Mouse (Mus musculus) small intestine, adult 2 months (tissue): ENCODE results near the gene Hoxb2. TPM values are rescaled to one million over a fixed set of nuclear protein-coding genes. Genes with fewer than 3 reads are reported as not detected.

Experiments used
- H3K27ac ChIP-seq: fragments of 200-500 bp; 2 replicates; pipeline ENCODE4 v1.5.1; 2012; ENCODE audit warnings: low read depth, low read length, control low read depth, inconsistent platforms; ENCODE audit not compliant: insufficient read depth
- H3K27me3 ChIP-seq: fragments of 200-500 bp; 2 replicates; pipeline ENCODE4 v1.6.1; 2012; ENCODE audit warnings: mild to moderate bottlenecking, moderate library complexity, low read length, inconsistent platforms; ENCODE audit not compliant: control insufficient read depth, insufficient read depth
- H3K36me3 ChIP-seq: fragments of 200-500 bp; 2 replicates; pipeline ENCODE4 v1.6.1; 2012; ENCODE audit warnings: mild to moderate bottlenecking, low read length, control low read depth, inconsistent platforms; ENCODE audit not compliant: control insufficient read depth, insufficient read depth
- H3K4me1 ChIP-seq: fragments of 200-500 bp; 2 replicates; pipeline ENCODE4 v1.6.1; 2012; ENCODE audit warnings: low read length, inconsistent platforms, mixed read lengths; ENCODE audit not compliant: control insufficient read depth, insufficient read depth, insufficient read length
- H3K4me3 ChIP-seq: fragments of 200-500 bp; 2 replicates; pipeline ENCODE4 v1.5.1; 2012; ENCODE audit warnings: low read depth, mild to moderate bottlenecking, control low read depth, inconsistent platforms, low read length, moderate library complexity
- CTCF ChIP-seq: fragments of 200-500 bp; IDR thresholded peaks from 2 replicates; pipeline ENCODE4 v1.5.1; 2012; ENCODE audit warnings: low read depth, mild to moderate bottlenecking, control low read depth, inconsistent platforms, low read length, moderate library complexity, mixed read lengths; ENCODE audit not compliant: insufficient replicate concordance, insufficient read length; ENCODE audit errors: extremely low read depth
- POLR2A ChIP-seq: fragments of 200-500 bp; IDR thresholded peaks from 2 replicates; pipeline ENCODE4 v1.6.1; 2012; ENCODE audit warnings: low read depth, mild to moderate bottlenecking, control low read depth, inconsistent platforms, low read length, moderate library complexity
- WGBS: fragments of 180-500 bp; shearing (Covaris S2); methylation state at CpG from one replicate; pipeline ENCODE4 v1.1.7; 2018; 5-methylcytosine and 5-hydroxymethylcytosine counted together
- polyA plus RNA-seq: library from polyadenylated mRNA; depleted of rRNA; stranded (reverse); fragments of >200 nt; gene quantifications from 2 replicates; pipeline ENCODE4 v1.2.3, GENCODE M21; 2012

Gene Hoxb2
- polyA plus RNA-seq, 1 experiment, result 9.9 TPM

DNA sequence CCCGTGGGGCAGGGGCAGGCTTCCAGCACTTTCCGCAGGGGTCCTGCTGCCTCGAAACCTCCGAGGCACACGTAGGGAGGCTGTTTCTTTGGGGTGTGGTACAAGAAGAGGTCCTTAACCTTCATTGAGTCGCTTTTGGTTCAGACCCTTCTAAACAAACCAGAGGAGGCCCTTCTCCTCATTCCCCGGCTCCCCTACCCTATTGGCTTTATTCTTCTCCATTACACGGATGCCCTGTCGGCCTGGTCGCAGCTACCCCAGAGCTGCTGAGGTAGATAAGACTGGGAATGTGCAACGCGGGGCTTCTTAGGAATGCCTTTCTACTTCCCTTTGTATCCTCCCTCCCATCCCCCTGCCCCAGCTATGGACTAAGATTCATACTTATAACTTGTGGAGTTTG is 23.6 kb upstream of the Hoxb2 start:
- Histone ChIP-seq H3K36me3 (no peaks in the 10 kb centered on the region), H3K4me3 (no peak overlapping the region), H3K27ac (peak overlapping the region; percentile 16; the same call in 1 of the 2 replicates), H3K27me3 (0 out of 2 replicates have a peak, but pooled peaks cover 3% of the 10 kb centered on the region), H3K4me1 (no peaks in the 10 kb centered on the region)
- TF ChIP-seq POLR2A (no peak), CTCF (no peak)
- 58% methylated on average over 12 of the region's 12 CpGs for WGBS

DNA sequence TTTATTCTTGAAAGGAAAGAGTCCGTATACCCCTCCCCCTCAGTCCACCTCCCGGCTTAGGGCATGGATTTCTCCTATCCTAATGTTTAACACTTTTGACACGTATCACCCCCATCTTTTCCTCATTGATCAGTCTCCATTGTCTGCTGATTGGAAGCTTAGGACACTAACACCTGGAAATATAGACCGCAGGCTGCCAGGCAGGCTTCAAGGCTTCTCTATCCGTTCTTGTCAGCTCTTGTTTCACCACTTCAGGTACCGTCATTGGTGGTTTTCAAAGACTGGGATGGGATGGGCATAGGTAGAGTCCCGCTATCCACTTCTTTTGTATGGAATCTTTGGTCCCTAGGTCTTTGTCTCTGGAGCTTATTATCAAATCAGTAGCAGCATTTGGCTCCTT is 23.2 kb upstream of the Hoxb2 start:
- H3K27ac ChIP-seq, result no peak overlapping the region
- H3K27me3 ChIP-seq, result 0 out of 2 replicates have a peak, but pooled peaks cover 3% of the 10 kb centered on the region
- H3K4me3 ChIP-seq, result no peak overlapping the region
- TF ChIP-seq CTCF (no peak), POLR2A (no peak)
- H3K4me1 ChIP-seq, result no peaks in the 10 kb centered on the region
- H3K36me3 ChIP-seq, result no peaks in the 10 kb centered on the region
- WGBS, result 61% methylated on average over 7 of the region's 7 CpGs

DNA sequence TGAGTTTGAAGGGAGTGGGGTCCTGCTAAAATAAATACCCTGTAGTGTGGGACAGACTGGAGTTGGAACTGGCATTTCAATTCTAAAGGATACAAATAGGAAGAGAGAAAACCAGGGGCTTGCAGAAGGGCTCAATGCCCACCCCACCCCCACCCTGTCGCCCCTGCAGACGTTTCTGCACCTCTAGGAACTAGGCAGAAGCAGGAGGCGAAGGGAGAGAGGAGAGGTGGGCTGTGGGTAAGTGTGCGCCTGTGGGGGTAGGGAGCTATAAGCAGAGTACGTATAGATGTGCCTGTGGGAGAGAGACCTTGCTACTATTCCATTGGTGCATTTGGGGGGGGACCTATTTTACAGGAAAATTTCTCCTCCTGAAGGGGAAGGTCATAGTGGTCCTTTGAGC is 22.6 kb upstream of the Hoxb2 start:
- WGBS, result 47% methylated on average over 5 of the region's 5 CpGs

DNA sequence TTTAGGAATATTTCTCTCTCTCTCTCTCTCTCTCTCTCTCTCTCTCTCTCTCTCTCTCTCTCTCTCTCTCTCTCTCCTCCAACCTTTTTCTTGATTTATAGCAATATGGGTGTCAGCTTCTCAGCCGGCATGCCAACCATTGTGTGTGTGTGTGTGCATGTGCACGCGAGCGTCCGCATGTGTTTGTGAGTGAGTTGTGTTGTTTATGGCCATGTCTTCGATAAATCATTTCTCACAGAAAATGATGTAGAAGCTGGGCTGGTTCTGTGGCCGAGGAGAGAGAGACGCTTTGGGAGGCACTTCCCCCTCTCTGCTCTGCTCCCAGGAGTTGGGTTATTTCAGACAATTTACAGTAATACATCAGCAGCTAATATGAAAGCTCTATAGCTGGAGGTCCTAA is 21.7 kb upstream of the Hoxb2 start:
- H3K27ac ChIP-seq, result no peak overlapping the region
- H3K27me3 ChIP-seq, result peaks cover 3% of the 10 kb centered on the region; the same call in 1 of the 2 replicates
- no peak overlapping the region for H3K4me3 ChIP-seq
- TF ChIP-seq POLR2A, result no peak
- 52% methylated on average over 8 of the region's 8 CpGs for WGBS
- no peaks in the 10 kb centered on the region for H3K4me1 ChIP-seq
- H3K36me3 ChIP-seq, result no peaks in the 10 kb centered on the region

More for the DNA sequence above, 22.6 kb upstream of the Hoxb2 start:
- Histone ChIP-seq H3K4me1 (no peaks in the 10 kb centered on the region), H3K27me3 (0 out of 2 replicates have a peak, but pooled peaks cover 3% of the 10 kb centered on the region), H3K36me3 (no peaks in the 10 kb centered on the region), H3K27ac (no peak overlapping the region), H3K4me3 (no peak overlapping the region)
- TF ChIP-seq POLR2A (no peak), CTCF (no peak)

DNA sequence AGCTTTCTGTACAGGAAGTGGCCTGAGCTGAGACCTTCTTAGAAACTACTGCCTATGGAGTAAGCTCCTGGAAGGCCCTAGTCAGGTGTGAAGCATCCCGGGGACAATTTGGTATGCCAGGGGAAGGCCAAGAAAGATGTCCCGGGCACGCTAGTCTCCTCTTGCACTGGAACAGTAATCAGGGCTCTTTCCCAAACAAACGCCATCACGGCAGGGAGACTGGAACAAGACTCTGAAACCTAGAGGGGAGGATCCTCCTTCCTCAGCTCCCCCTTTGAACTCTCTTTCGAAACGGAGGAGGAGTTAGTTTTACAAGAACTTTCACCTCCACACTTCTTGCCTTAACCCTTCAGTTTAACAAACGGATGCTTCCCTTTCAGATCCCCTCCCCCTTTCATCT is 18.2 kb upstream of the Hoxb2 start:
- WGBS, result 19% methylated on average over 8 of the region's 8 CpGs
- peak overlapping the region; percentile 32 for H3K27ac ChIP-seq
- H3K27me3 ChIP-seq, result no peaks in the 10 kb centered on the region; the same call in none of the 2 replicates
- no peaks in the 10 kb centered on the region for H3K36me3 ChIP-seq
- H3K4me1 ChIP-seq, result no peaks in the 10 kb centered on the region; the same call in 1 of the 2 replicates
- TF ChIP-seq CTCF (no peak), POLR2A (no peak)
- no peak overlapping the region for H3K4me3 ChIP-seq

DNA sequence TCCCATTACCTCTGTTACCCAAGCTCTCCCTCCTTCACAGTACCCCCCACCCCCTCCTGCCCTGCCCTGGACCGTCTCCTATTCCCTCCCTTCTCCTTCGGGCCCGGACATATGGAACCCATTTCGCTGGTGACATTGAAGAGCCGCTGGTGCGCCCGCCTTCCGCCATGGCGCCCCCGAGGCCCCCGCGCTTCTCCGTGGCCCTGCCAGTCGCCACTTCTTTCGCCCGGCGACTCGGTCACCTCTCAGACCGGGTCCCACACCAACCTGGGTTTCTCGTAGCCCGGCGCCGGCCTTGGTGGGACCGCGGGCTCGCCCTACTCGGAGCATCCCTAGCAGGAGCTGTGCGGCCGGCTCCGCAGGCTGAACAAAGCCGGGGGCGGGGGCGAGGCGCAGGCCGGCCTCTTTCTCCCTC is 17.7 kb upstream of the Hoxb2 start:
- WGBS, result 27% methylated on average over 35 of the region's 35 CpGs
- H3K4me1 ChIP-seq, result no peaks in the 10 kb centered on the region; the same call in 1 of the 2 replicates
- TF ChIP-seq CTCF, result no peak
- no peak for TF ChIP-seq POLR2A

DNA sequence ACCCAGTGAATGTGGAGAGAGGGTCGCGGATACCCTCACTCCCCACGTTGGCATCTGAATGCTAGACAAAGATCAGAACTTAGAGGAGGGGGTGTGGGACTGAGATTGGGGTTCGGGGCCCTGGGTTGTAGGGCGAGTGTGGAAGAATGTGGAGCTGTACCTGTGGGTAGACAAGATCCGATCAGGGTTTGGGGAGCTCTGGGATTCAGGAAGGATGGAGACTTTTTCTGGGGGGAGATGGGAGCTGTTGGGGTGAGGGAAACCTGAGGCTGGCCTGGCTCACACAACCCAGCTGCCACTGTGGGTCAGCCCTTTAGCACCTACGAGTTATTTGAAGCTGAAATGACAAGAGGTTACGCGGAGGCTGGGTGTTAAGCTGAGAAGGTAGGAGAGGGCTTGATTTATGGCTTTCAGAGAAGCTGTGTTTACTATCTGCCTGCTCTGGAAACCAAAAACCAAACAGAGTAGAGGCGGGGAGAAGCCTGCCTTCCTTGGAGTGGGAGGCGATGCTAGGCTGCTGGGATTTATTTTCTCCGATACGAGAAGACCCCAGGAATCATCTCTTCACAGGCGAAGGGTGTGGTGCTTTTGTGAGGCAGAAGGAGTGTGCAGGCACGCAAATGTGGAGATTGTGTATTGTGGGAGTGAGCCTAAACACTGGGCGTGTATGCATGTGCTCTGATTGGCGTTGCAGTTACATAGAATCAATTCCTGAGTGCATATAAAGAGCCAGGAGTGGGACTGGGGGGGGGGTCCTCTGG is 16.9 kb upstream of the Hoxb2 start:
- H3K4me3 ChIP-seq, result peak overlapping the region; percentile 49

More for the DNA sequence above, 17.7 kb upstream of the Hoxb2 start:
- Histone ChIP-seq H3K36me3 (no peaks in the 10 kb centered on the region), H3K4me3 (peak overlapping the region; percentile 49), H3K27ac (peak overlapping the region; percentile 25), H3K27me3 (no peaks in the 10 kb centered on the region; the same call in none of the 2 replicates)

More for the DNA sequence above, 16.9 kb upstream of the Hoxb2 start:
- H3K27ac ChIP-seq, result peak overlapping the region; percentile 25
- H3K4me1 ChIP-seq, result no peaks in the 10 kb centered on the region; the same call in 1 of the 2 replicates
- TF ChIP-seq CTCF, result no peak
- no peak for TF ChIP-seq POLR2A
- H3K27me3 ChIP-seq, result no peaks in the 10 kb centered on the region; the same call in none of the 2 replicates
- no peaks in the 10 kb centered on the region for H3K36me3 ChIP-seq
- 27% methylated on average over 17 of the region's 17 CpGs for WGBS
